Mouse (Mus musculus) adrenal gland, postnatal 10 days (tissue): ENCODE data around the gene Dpep3. TPM values are rescaled to one million over a fixed set of nuclear protein-coding genes. Genes with fewer than 3 reads are reported as not detected.

Experiments used
- DNase-seq: peaks from one replicate; pipeline ENCODE4 v3.0.0; 2021; ENCODE audit warnings: mixed read lengths
- total RNA-seq, 2 experiments: library from RNA; stranded (reverse); gene quantifications; 2 replicates each; pipeline ENCODE4 v1.2.3; 2021

The Dpep3 gene
- total RNA-seq, 2 experiments from 2014 or later: not detected

GRCm38 (mm10) chr8:105975363-105975762, 3.9 kb downstream of the Dpep3 start:
- DNase-seq: no peak

- DNase-seq: no peak
Measured at GRCm38 (mm10) chr8:105971019-105971720, 8.1 kb downstream of the Dpep3 start.

- no peak for DNase-seq
Measured at GRCm38 (mm10) chr8:105969367-105969766, 9.9 kb downstream of the Dpep3 start.

- peak; percentile 42 for DNase-seq
Measured at GRCm38 (mm10) chr8:105966692-105967311, 12.4 kb downstream of the Dpep3 start.

GRCm38 (mm10) chr8:105965905-105966341, 13.3 kb downstream of the Dpep3 start, which contains the start of gene Slc12a4:
TSS of gene Slc12a4 (minus strand) at chr8:105966097.
- DNase-seq: peak; percentile 91

- peak; percentile 74 for DNase-seq
Measured at GRCm38 (mm10) chr8:105965266-105965904, 13.8 kb downstream of the Dpep3 start.

- no peak for DNase-seq
Measured at GRCm38 (mm10) chr8:105964506-105965265, 14.5 kb downstream of the Dpep3 start.

- no peak for DNase-seq
Measured at GRCm38 (mm10) chr8:105961536-105961935, 17.7 kb downstream of the Dpep3 start.

- no peak for DNase-seq
Measured at GRCm38 (mm10) chr8:105961101-105961500, 18.1 kb downstream of the Dpep3 start.

- peak; percentile 59 for DNase-seq
Measured at GRCm38 (mm10) chr8:105959350-105959749, 19.9 kb downstream of the Dpep3 start.

GRCm38 (mm10) chr8:105957813-105958212, 21.4 kb downstream of the Dpep3 start:
- peak; percentile 56 for DNase-seq

GRCm38 (mm10) chr8:105956556-105956955, 22.7 kb downstream of the Dpep3 start:
- DNase-seq: no peak

- peak; percentile 32 for DNase-seq
Measured at GRCm38 (mm10) chr8:105951057-105951659, 28.1 kb downstream of the Dpep3 start.

GRCm38 (mm10) chr8:105949350-105949749, 29.9 kb downstream of the Dpep3 start:
- peak; percentile 76 for DNase-seq

GRCm38 (mm10) chr8:105943321-105943739, 35.9 kb downstream of the Dpep3 start, which contains the start of gene Lcat:
TSS of gene Lcat (minus strand) at chr8:105943382.
- peak; percentile 43 for DNase-seq

GRCm38 (mm10) chr8:105942542-105942941, 36.7 kb downstream of the Dpep3 start:
- DNase-seq: no peak

GRCm38 (mm10) chr8:105942026-105942425, 37.2 kb downstream of the Dpep3 start:
- no peak for DNase-seq

- peak; percentile 60 for DNase-seq
Measured at GRCm38 (mm10) chr8:105938306-105938669, 40.9 kb downstream of the Dpep3 start, which contains the start of gene Psmb10. TSS of gene Psmb10 (minus strand) at chr8:105938444.

- peak; percentile 69 for DNase-seq
Measured at GRCm38 (mm10) chr8:105937496-105938305, 41.5 kb downstream of the Dpep3 start.

- peak; percentile 92 for DNase-seq
Measured at GRCm38 (mm10) chr8:105936866-105937475, 42.3 kb downstream of the Dpep3 start.
